Mouse (Mus musculus) heart, adult 2 months (tissue): ENCODE measurements around the gene Abt1. TPM values are rescaled to one million over a fixed set of nuclear protein-coding genes. Genes with fewer than 3 reads are reported as not detected.
A peak's percentile ranks its signal among the peaks of the same experiment; 100 is the strongest.

Experiments
- DNase-seq, 2 experiments: peaks; one replicate each; pipeline ENCODE4 v3.0.0; 2021
- H3K27ac ChIP-seq: fragments of 200-600 bp; 2 replicates; pipeline ENCODE4 v1.8.1; 2022
- H3K27me3 ChIP-seq: fragments of 200-500 bp; 2 replicates; pipeline ENCODE4 v1.6.1; 2012; ENCODE audit warnings: mild to moderate bottlenecking, low read length, inconsistent platforms, mixed read lengths; ENCODE audit not compliant: control insufficient read depth, insufficient read depth
- H3K36me3 ChIP-seq: fragments of 200-500 bp; 2 replicates; pipeline ENCODE4 v1.6.1; 2012; ENCODE audit warnings: low read length, inconsistent platforms; ENCODE audit not compliant: control insufficient read depth, insufficient read depth
- H3K4me1 ChIP-seq: fragments of 200-500 bp; 2 replicates; pipeline ENCODE4 v1.6.1; 2011; ENCODE audit warnings: low read length; ENCODE audit not compliant: control insufficient read depth, insufficient read depth
- H3K4me3 ChIP-seq: fragments of 200-600 bp; 2 replicates; pipeline ENCODE4 v1.8.1; 2022
- H3K79me2 ChIP-seq: fragments of 200-500 bp; replicated peaks from 2 replicates; pipeline ENCODE4 v1.6.1; 2012; ENCODE audit warnings: mild to moderate bottlenecking, inconsistent platforms, low read length, moderate library complexity, mixed read lengths; ENCODE audit not compliant: control insufficient read depth, insufficient read depth
- H3K9ac ChIP-seq: fragments of 200-500 bp; 2 replicates; pipeline ENCODE4 v1.6.1; 2012; ENCODE audit warnings: low read depth, mild to moderate bottlenecking, control low read depth, inconsistent platforms, low read length, mixed read lengths
- CTCF ChIP-seq: fragments of 200-600 bp; IDR thresholded peaks from 2 replicates; pipeline ENCODE4 v1.8.1; 2022; ENCODE audit warnings: antibody characterized with exemption, mild to moderate bottlenecking, moderate library complexity
- EP300 ChIP-seq: fragments of 200-500 bp; IDR thresholded peaks from 2 replicates; pipeline ENCODE4 v1.6.1; 2011; ENCODE audit warnings: low read depth, low read length, control low read depth; ENCODE audit not compliant: insufficient read depth
- POLR2A ChIP-seq: fragments of 200-500 bp; IDR thresholded peaks from 2 replicates; pipeline ENCODE4 v1.6.1; 2011; ENCODE audit warnings: mild to moderate bottlenecking, low read depth, low read length, control low read depth; ENCODE audit not compliant: insufficient read depth
- WGBS: fragments of 180-500 bp; shearing (Covaris S2); methylation state at CpG from one replicate; pipeline ENCODE4 v1.1.7; 2018; 5-methylcytosine and 5-hydroxymethylcytosine counted together
- intact Hi-C: fragments of 180-260 bp; cut with DNase I; formaldehyde crosslinking; loops from one replicate; pipeline ENCODE4 v1.15.1; 2025
- polyA plus RNA-seq: library from polyadenylated mRNA; depleted of rRNA; stranded (reverse); fragments of >200 nt; gene quantifications from 2 replicates; pipeline ENCODE4 v1.2.3, GENCODE M21; 2012
- total RNA-seq, 2 experiments: library from RNA; stranded (reverse); gene quantifications; 2 replicates each; pipeline ENCODE4 v1.2.3; 2021

Abt1 gene
- total and polyA plus RNA-seq, 3 experiments, result 2.4 to 5.1 (median 3.9) TPM

DNA sequence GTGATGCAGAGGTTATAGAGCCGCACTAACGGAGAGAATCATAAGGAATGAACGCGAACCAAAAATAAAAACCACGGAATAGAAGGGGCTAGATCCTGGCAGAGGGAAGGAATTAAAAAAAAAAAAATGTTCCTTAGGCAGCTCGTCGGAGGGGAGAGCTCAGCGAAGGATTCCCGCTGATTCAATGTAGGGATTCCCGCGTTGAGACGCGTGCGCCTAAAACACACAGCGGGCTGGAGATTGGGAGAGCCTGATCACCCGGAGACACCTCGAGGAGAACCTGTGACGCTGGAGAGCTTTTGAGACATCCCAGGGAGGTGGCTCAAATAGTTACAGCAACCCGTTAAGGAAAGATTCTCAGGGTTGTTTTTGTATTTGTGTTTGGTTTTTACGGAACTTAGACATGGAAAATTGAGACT lies 11.4 kb downstream of the Abt1 start:
- Histone ChIP-seq H3K4me1 (no peaks in the 10 kb centered on the region), H3K27me3 (peaks cover 5% of the 10 kb centered on the region), H3K36me3 (no peaks in the 10 kb centered on the region), H3K9ac (no peak overlapping the region), H3K27ac (no peak overlapping the region), H3K4me3 (peak overlapping the region; percentile 4), H3K79me2 (no peaks in the 10 kb centered on the region)
- DNase-seq, result no peak
- 3% methylated on average over 20 of the region's 20 CpGs for WGBS
- intact Hi-C loops, result loop anchor here (1.0 kb wide), 1 partner anchor 11 kb away; no protein-coding TSS in a partner anchor
- no peak for TF ChIP-seq CTCF
- TF ChIP-seq EP300, result no peak
- no peak for TF ChIP-seq POLR2A

DNA sequence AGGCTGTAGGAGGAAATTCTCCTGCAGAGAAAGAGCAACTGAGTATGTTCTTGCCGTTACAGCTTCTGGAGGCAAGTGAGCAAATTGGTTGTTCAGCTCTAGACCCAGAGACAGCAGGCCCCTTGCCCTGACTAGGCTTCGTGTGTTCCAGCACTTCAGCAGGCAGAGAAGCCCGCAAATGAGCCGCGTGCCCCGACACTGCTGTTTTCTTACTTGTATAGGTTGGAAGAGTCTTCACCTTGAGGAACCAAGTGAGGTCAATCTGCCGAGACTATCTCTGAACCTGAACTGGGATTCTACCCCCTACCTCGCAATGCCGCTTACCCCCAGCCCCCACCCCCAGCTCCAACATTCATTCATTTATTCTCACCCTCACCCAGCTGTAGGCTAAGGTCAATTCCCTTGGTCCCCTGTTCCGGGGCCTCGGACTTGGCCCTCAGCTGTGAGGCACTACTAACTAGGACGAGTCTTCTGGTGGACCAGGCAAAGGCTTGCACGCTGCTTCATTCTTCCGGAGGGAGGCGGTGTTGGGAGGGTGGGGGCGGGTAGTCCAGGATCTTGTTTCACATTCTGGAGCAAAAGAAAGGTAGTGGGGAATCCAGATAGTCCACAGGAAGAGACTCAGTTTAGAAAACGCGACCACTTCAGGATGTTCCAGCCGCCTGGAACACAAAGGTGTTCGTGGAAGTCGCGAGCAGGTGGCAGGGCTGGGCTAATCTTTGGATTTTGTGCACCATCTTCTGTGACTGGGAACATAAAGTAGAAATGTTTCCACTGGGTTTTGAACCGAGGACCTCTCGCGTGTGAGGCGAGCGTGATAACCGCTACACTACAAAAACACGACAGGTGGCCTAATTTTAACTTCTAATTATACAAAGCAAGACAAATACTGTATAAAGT lies 12.1 kb downstream of the Abt1 start:
- no peak for DNase-seq
- WGBS, result 14% methylated on average over 29 of the region's 29 CpGs

DNA sequence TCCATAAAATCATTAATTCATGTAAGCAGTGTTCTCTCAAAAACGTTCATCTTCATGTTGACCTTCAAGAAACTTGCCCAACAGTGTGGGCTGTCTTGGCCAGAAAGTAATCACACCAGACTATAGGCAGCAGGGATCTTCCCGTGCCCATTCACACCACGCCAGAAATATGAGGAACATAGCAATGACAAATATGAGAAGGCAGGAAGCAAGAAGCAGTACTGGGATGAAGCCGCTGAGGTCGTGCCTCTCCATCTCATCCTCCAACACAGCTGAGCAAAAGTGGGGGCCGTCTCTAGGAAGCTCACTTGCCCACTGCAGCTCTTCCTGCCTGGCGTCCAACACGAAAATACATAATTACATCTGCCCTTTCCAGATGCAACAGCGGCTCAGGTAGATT lies 13.0 kb downstream of the Abt1 start:
- peaks cover 5% of the 10 kb centered on the region for H3K27me3 ChIP-seq
- no peaks in the 10 kb centered on the region for H3K36me3 ChIP-seq
- DNase-seq, result no peak
- H3K4me1 ChIP-seq, result no peaks in the 10 kb centered on the region
- H3K27ac ChIP-seq, result no peak overlapping the region
- no peak overlapping the region for H3K4me3 ChIP-seq
- 67% methylated on average over 9 of the region's 9 CpGs for WGBS
- TF ChIP-seq CTCF (no peak), POLR2A (no peak), EP300 (no peak)
- intact Hi-C loops, result no loop called here
- no peak overlapping the region for H3K9ac ChIP-seq
- H3K79me2 ChIP-seq, result no peaks in the 10 kb centered on the region

More for the DNA sequence above, 12.1 kb downstream of the Abt1 start:
- peak overlapping the region; percentile 4 for H3K4me3 ChIP-seq
- no peak overlapping the region for H3K27ac ChIP-seq
- peaks cover 5% of the 10 kb centered on the region for H3K27me3 ChIP-seq
- H3K79me2 ChIP-seq, result no peaks in the 10 kb centered on the region
- H3K4me1 ChIP-seq, result no peaks in the 10 kb centered on the region
- H3K9ac ChIP-seq, result no peak overlapping the region
- no peak for TF ChIP-seq CTCF
- TF ChIP-seq POLR2A, result no peak
- TF ChIP-seq EP300, result no peak
- no peaks in the 10 kb centered on the region for H3K36me3 ChIP-seq
- intact Hi-C loops, result loop anchor here (1.0 kb wide), 1 partner anchor 10 kb away; no protein-coding TSS in a partner anchor

DNA sequence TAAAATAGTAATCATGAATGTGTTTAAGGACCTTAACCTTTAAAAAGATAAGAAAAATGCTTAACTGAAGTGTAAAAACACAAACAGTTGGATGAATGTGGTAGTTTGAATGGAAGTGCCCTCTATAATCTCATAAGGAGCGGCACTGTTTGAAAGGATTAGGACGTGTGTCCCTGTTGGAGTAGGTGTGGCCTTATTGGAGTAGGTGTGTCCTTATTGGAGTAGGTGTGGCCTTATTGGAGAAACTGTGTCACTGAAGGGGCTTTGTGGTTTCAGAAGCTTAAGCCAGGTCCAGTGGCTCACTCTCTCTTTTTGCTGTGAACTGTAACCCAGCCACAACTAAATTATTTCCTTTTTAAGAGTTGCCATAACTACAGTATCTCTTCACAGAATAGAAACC lies 21.0 kb downstream of the Abt1 start:
- Histone ChIP-seq H3K27me3 (peaks cover 6% of the 10 kb centered on the region), H3K27ac (no peak overlapping the region)
- WGBS, result 40% methylated on average over 2 of the region's 2 CpGs

GRCm38 (mm10) chr13:23401683-23402527 lies 21.8 kb downstream of the Abt1 start:
- H3K4me3 ChIP-seq, result peak overlapping the region; percentile 19
- intact Hi-C loops, result loop anchor here (1.0 to 5.0 kb wide), 2 partner anchors 10 to 105 kb away; no protein-coding TSS in a partner anchor
- DNase-seq, result peak; percentile 73 to 78
- peaks cover 2% of the 10 kb centered on the region; the same call in 1 of the 2 replicates for H3K4me1 ChIP-seq
- H3K79me2 ChIP-seq, result no peaks in the 10 kb centered on the region
- no peaks in the 10 kb centered on the region for H3K36me3 ChIP-seq
- H3K9ac ChIP-seq, result no peak overlapping the region
- H3K27ac ChIP-seq, result no peak overlapping the region
- H3K27me3 ChIP-seq, result peaks cover 8% of the 10 kb centered on the region
- TF ChIP-seq POLR2A, result no peak
- no peak for TF ChIP-seq EP300
- TF ChIP-seq CTCF, result no peak; the same call in 1 of the 2 replicates
- 7% methylated on average over 19 of the region's 19 CpGs for WGBS

More for the DNA sequence above, 21.0 kb downstream of the Abt1 start:
- intact Hi-C loops, result loop anchor here (5.0 kb wide), 1 partner anchor 105 kb away; no protein-coding TSS in a partner anchor
- Histone ChIP-seq H3K79me2 (no peaks in the 10 kb centered on the region), H3K9ac (no peak overlapping the region), H3K36me3 (no peaks in the 10 kb centered on the region), H3K4me1 (peaks cover 2% of the 10 kb centered on the region; the same call in 1 of the 2 replicates), H3K4me3 (no peak overlapping the region)
- no peak for DNase-seq
- TF ChIP-seq EP300 (no peak), CTCF (no peak)
